Mouse (Mus musculus) limb, embryonic 11.5 days (tissue): ENCODE measurements around the gene Il11ra1. TPM values are rescaled to one million over a fixed set of nuclear protein-coding genes. Genes with fewer than 3 reads are reported as not detected.

Experiments used
- ATAC-seq: fragments of 200-750 bp; cut with Nextera tagmentation; 2 replicates; pipeline ENCODE4 v1.8.0; 2017; ENCODE audit warnings: low read depth; ENCODE audit not compliant: insufficient number of reproducible peaks, low FRiP score, low TSS enrichment
- DNase-seq: peaks from one replicate; pipeline ENCODE4 v3.0.0-alpha.2; 2015; ENCODE audit warnings: low spot score
- H3K27ac ChIP-seq: fragments of 300-500 bp; sonication (generic); replicated peaks from 2 replicates; pipeline ENCODE4 v1.5.1; 2014; ENCODE audit warnings: low read depth, mild to moderate bottlenecking, low read length
- H3K27me3 ChIP-seq: fragments of 300-500 bp; sonication (generic); 2 replicates; pipeline ENCODE4 v1.6.1; 2014; ENCODE audit warnings: mild to moderate bottlenecking, low read length, mixed read lengths; ENCODE audit not compliant: control insufficient read depth, insufficient read depth
- H3K36me3 ChIP-seq: fragments of 300-500 bp; sonication (generic); 2 replicates; pipeline ENCODE4 v1.6.1; 2014; ENCODE audit warnings: mild to moderate bottlenecking, low read length, moderate library complexity, mixed read lengths; ENCODE audit not compliant: control insufficient read depth, insufficient read depth
- H3K4me1 ChIP-seq: fragments of 300-500 bp; sonication (generic); 2 replicates; pipeline ENCODE4 v1.6.1; 2014; ENCODE audit warnings: low read length, mixed read lengths; ENCODE audit not compliant: control insufficient read depth, insufficient read depth
- H3K4me2 ChIP-seq: fragments of 300-500 bp; sonication (generic); 2 replicates; pipeline ENCODE4 v1.6.1; 2014; ENCODE audit warnings: low read depth, mild to moderate bottlenecking, moderate library complexity; ENCODE audit not compliant: severe bottlenecking
- H3K4me3 ChIP-seq: fragments of 300-500 bp; sonication (generic); 2 replicates; pipeline ENCODE4 v1.5.1; 2014; ENCODE audit warnings: low read depth, low read length
- H3K9ac ChIP-seq: fragments of 300-500 bp; sonication (generic); 2 replicates; pipeline ENCODE4 v1.6.1; 2014; ENCODE audit warnings: mild to moderate bottlenecking, low read length
- H3K9me3 ChIP-seq: fragments of 300-500 bp; sonication (generic); 2 replicates; pipeline ENCODE4 v1.6.1; 2016; ENCODE audit warnings: low read length; ENCODE audit not compliant: control insufficient read depth
- WGBS: fragments of 180-500 bp; shearing (Covaris S2); extraction: QIAGEN DNeasy Blood & Tissue Kit; methylation state at CpG from one replicate; pipeline ENCODE4 v1.1.7; 2014; 5-methylcytosine and 5-hydroxymethylcytosine counted together
- polyA plus RNA-seq: library from polyadenylated mRNA; unstranded; fragments of >200 nt; fragmentation: Nextera tagmentation; extraction: Ambion mirVana; gene quantifications from 2 replicates; pipeline ENCODE4 v1.2.1, GENCODE M21; 2014

The Il11ra1 gene
- polyA plus RNA-seq, 1 experiment from 2014 or later: 214 TPM

DNA sequence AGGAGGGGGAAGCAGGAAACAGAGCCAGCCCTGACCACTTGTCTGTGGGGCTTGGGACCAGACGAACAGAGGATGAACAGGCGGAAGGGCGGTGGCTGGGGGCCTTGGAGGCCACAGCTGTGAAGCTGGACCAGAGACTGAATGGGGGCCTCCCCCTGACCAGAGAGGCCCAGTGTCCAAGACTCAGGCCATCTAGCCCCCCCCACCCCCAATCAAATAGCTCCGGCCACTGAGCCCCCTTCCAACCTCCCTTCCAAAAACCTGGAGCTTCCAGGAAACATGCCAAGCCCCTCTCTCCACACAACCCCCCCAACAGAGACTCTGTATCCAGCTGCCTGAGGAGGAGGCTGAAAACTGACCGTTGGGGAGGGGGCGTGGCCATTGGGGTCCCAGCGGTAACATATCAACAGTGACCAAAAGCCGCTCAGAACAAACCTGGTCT, 27.2 kb upstream of the Il11ra1 start:
- no peak for DNase-seq
- Histone ChIP-seq H3K9me3 (no peaks in the 10 kb centered on the region), H3K9ac (no peak overlapping the region), H3K36me3 (no peaks in the 10 kb centered on the region), H3K27ac (no peak overlapping the region), H3K27me3 (peaks cover 78% of the 10 kb centered on the region), H3K4me3 (no peak overlapping the region), H3K4me1 (peaks cover 18% of the 10 kb centered on the region), H3K4me2 (no peak overlapping the region)
- 20% methylated on average over 7 of the region's 8 CpGs for WGBS
- ATAC-seq: no peak

- DNase-seq (no peak), ATAC-seq (no peak)
- no peaks in the 10 kb centered on the region for H3K9me3 ChIP-seq
- no peak overlapping the region for H3K9ac ChIP-seq
- H3K4me1 ChIP-seq: peaks cover 18% of the 10 kb centered on the region
- H3K36me3 ChIP-seq: no peaks in the 10 kb centered on the region
- WGBS: 67% methylated on average over 19 of the region's 19 CpGs
- no peak overlapping the region for H3K4me2 ChIP-seq
- H3K4me3 ChIP-seq: no peak overlapping the region
- no peak overlapping the region for H3K27ac ChIP-seq
- peaks cover 81% of the 10 kb centered on the region for H3K27me3 ChIP-seq
Observed at GRCm38 (mm10) chr4:41673186-41673585, 26.6 kb upstream of the Il11ra1 start.

DNA sequence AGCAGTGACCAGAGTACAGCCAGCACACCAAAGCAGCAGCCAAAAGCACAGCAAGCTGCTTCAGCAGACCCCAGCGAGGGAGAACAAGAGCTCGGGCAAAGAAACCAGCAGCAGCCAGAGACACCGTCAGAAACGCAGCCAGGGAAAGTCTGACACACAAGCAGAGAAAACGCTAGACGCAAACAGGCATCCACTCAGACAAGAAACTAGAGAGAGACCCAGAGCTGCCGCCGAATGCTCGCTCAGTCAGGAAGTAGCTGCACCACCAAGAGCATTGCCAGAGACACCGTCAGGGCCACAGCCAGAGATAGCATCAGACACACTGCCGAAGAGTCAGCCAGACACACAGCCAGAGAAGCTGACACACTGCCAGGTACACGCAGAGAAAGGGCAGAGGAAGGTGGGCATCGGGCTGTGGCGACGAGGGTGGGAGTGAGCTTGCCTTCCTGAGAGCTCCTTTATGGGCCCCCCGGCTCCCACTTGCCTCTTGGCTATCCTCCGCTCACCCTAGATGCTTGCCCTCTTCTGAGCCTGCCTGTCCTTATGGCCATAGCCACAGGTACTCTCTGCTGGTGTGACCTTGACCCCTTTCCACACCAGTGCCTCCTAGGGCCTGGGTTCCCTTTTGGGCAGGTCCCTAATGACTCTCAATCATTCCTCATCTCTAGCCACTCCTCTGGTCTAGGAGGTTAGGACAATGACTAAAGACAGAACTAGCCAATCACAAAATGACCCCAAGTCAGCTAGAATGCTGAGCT, 23.4 kb upstream of the Il11ra1 start:
- Histone ChIP-seq H3K4me3 (no peak overlapping the region), H3K27me3 (peaks cover 80% of the 10 kb centered on the region), H3K36me3 (no peaks in the 10 kb centered on the region), H3K4me2 (no peak overlapping the region), H3K9ac (no peak overlapping the region), H3K4me1 (peaks cover 14% of the 10 kb centered on the region), H3K27ac (no peak overlapping the region), H3K9me3 (no peaks in the 10 kb centered on the region)
- 62% methylated on average over 17 of the region's 17 CpGs for WGBS
- DNase-seq (no peak), ATAC-seq (no peak)

- no peak overlapping the region for H3K4me3 ChIP-seq
- no peaks in the 10 kb centered on the region for H3K9me3 ChIP-seq
- H3K27me3 ChIP-seq: peaks cover 76% of the 10 kb centered on the region
- peaks cover 8% of the 10 kb centered on the region for H3K4me1 ChIP-seq
- no peaks in the 10 kb centered on the region for H3K36me3 ChIP-seq
- 51% methylated on average over 12 of the region's 13 CpGs for WGBS
- DNase-seq (no peak), ATAC-seq (no peak)
- H3K4me2 ChIP-seq: no peak overlapping the region
- H3K27ac ChIP-seq: no peak overlapping the region
- H3K9ac ChIP-seq: no peak overlapping the region
Observed at GRCm38 (mm10) chr4:41677006-41677629, 22.7 kb upstream of the Il11ra1 start.

GRCm38 (mm10) chr4:41678863-41679262, 20.9 kb upstream of the Il11ra1 start:
- Histone ChIP-seq H3K27me3 (peaks cover 67% of the 10 kb centered on the region), H3K4me2 (no peak overlapping the region), H3K4me1 (peaks cover 5% of the 10 kb centered on the region), H3K4me3 (no peak overlapping the region), H3K36me3 (no peaks in the 10 kb centered on the region), H3K9ac (no peak overlapping the region), H3K27ac (no peak overlapping the region), H3K9me3 (no peaks in the 10 kb centered on the region)
- ATAC-seq (no peak), DNase-seq (no peak)
- WGBS: 78% methylated on average over 6 of the region's 6 CpGs

GRCm38 (mm10) chr4:41679291-41679690, 20.5 kb upstream of the Il11ra1 start:
- Histone ChIP-seq H3K4me3 (no peak overlapping the region), H3K9ac (no peak overlapping the region), H3K4me2 (no peak overlapping the region), H3K27me3 (peaks cover 63% of the 10 kb centered on the region), H3K36me3 (no peaks in the 10 kb centered on the region), H3K9me3 (no peaks in the 10 kb centered on the region), H3K4me1 (peaks cover 5% of the 10 kb centered on the region), H3K27ac (no peak overlapping the region)
- DNase-seq (no peak), ATAC-seq (no peak)
- WGBS: 67% methylated on average over 1 of the region's 2 CpGs

DNA sequence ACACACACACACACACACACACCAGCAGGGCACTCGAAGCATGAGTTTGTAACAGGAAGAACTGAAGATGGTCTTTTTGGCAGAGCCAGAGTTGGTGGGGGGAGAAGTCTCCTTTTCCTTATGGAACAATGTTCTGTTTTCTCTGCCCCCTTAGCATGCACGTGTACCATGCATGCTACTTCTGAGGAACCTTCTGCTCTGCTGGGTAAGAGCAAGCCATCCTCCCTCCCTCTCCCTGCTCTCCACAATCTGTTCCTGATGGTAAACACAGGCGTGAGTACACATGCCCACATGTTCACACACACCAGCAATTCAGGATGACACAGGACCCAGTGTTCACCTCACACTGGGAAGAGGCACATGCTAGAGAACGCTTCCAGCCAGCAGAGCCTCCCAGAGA, 18.6 kb upstream of the Il11ra1 start:
- Histone ChIP-seq H3K4me1 (peaks cover 5% of the 10 kb centered on the region), H3K4me3 (no peak overlapping the region), H3K36me3 (no peaks in the 10 kb centered on the region), H3K27me3 (peaks cover 46% of the 10 kb centered on the region), H3K4me2 (no peak overlapping the region), H3K9me3 (no peaks in the 10 kb centered on the region), H3K27ac (no peak overlapping the region), H3K9ac (no peak overlapping the region)
- no peak for ATAC-seq
- 68% methylated on average over 4 of the region's 4 CpGs for WGBS
- no peak for DNase-seq

DNA sequence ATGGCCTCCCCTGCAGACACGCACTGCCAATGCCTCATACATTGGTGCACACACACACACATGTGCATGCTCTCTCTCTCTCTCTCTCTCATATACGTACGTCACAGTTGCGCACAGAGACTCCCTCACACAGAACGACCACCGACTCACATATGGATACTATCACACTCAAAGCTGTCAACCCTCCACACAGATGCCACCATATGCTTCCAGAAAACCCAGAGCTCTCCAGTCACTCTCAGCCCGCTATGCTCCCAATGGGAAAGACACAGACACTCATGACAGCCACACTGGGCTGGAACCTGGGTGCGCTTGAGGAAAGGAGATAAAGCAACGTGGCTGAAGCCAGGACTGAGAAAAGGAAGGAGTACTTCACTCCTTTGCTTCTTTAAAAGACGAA, 17.8 kb upstream of the Il11ra1 start:
- peaks cover 38% of the 10 kb centered on the region for H3K27me3 ChIP-seq
- no peak overlapping the region for H3K4me2 ChIP-seq
- H3K36me3 ChIP-seq: no peaks in the 10 kb centered on the region
- H3K27ac ChIP-seq: no peak overlapping the region
- WGBS: 60% methylated on average over 10 of the region's 10 CpGs
- no peak overlapping the region for H3K9ac ChIP-seq
- H3K4me3 ChIP-seq: no peak overlapping the region
- ATAC-seq (no peak), DNase-seq (no peak)
- H3K4me1 ChIP-seq: peaks cover 5% of the 10 kb centered on the region
- no peaks in the 10 kb centered on the region for H3K9me3 ChIP-seq
